Mouse (Mus musculus): ENCODE results near the gene Cops4. TPM values are rescaled to one million over a fixed set of nuclear protein-coding genes. Genes with fewer than 3 reads are reported as not detected.
A peak's percentile ranks its signal among the peaks of the same experiment; 100 is the strongest.

Gene Cops4
- polyA plus RNA-seq, 1 experiment, result 14.4 TPM

DNA sequence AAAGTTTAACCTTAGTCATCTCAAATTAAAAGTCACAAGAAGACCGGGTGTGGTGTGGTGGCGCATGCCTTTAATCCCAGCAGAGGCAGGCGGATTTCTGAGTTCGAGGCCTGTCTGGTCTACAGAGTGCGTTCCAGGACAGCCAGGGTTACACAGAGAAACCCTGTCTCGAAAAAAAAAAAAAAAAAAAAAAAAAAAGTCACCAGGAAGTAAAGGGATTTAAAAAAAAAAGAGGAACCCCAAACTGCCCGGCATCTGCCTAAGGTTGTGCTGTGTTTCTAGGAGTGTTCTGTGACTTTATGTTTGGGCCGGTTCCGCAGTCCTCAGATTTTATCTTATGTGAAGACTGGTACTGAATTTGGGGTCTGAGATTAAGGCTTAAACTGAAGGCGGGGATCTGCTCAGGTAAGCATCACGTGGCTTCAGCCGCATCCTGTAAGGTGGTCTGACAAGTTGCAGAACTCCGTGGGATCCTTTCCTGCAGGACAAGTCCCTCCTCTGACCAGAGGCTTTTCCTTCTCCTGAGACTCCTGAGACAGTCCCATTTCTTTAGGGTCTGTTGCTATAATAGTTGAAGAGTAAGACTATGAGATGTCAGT, 52.0 kb downstream of the Cops4 start:
- H3K27me3 ChIP-seq (replicated peaks), result no peaks in the 10 kb centered on the region
- H3K9me3 ChIP-seq, result no peaks in the 10 kb centered on the region
- TF ChIP-seq FLI1 (IDR thresholded peaks at IDR 0.05; ENCODE audit: low read length), result no peak
- TF ChIP-seq GATA1 (IDR thresholded peaks at IDR 0.05; ENCODE audit: borderline replicate concordance, low read length), result no peak
- H3K36me3 ChIP-seq (replicated peaks; ENCODE audit: low read length), result no peaks in the 10 kb centered on the region
- H3K4me3 ChIP-seq (replicated peaks), result peak overlapping the region; percentile 81
- peaks cover 39% of the 10 kb centered on the region for H3K4me1 ChIP-seq

DNA sequence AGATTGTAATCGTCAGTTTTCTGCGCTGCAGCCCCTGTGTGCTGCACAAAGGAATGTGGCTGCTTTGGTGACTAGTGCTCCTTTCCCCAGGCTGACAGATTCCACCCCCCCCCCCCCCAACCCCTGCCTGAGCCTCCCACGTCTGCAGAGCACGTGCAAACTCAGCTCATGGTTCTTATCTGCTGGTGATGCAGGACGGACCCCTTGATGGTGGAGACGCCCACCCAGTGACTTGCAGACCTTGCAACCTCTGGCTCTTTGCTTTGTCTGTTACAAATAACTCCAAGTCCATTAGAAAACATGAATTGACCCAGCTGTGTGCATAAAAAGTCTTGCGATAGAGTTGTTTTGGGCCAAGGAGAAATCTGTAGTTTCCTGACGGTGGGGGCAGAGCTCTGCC, 52.6 kb downstream of the Cops4 start:
- H3K4me3 ChIP-seq (replicated peaks), result peak overlapping the region; percentile 81
- peaks cover 39% of the 10 kb centered on the region for H3K4me1 ChIP-seq

GRCm38 (mm10) chr5:100572069-100572468, 54.0 kb downstream of the Cops4 start, which contains the start of gene Plac8:
Gene Plac8 (minus strand): TSS chr5:100572245.
- Histone ChIP-seq H3K36me3 (replicated peaks; ENCODE audit: low read length) (no peaks in the 10 kb centered on the region), H3K9me3 (no peaks in the 10 kb centered on the region), H3K4me3 (replicated peaks) (peak within 1 kb of the TSS; percentile 46), H3K27me3 (replicated peaks) (no peaks in the 10 kb centered on the region), H3K4me1 (peaks cover 33% of the 10 kb centered on the region)
- TF ChIP-seq FLI1 (IDR thresholded peaks at IDR 0.05; ENCODE audit: low read length) (no peak), GATA1 (IDR thresholded peaks at IDR 0.05; ENCODE audit: borderline replicate concordance, low read length) (no peak)

More for the DNA sequence above, 52.6 kb downstream of the Cops4 start:
- TF ChIP-seq FLI1 (IDR thresholded peaks at IDR 0.05; ENCODE audit: low read length), result no peak
- TF ChIP-seq GATA1 (IDR thresholded peaks at IDR 0.05; ENCODE audit: borderline replicate concordance, low read length), result no peak
- H3K27me3 ChIP-seq (replicated peaks), result no peaks in the 10 kb centered on the region
- no peaks in the 10 kb centered on the region for H3K9me3 ChIP-seq
- no peaks in the 10 kb centered on the region for H3K36me3 ChIP-seq (replicated peaks; ENCODE audit: low read length)

GRCm38 (mm10) chr5:100573256-100573655, 55.1 kb downstream of the Cops4 start:
- H3K4me1 ChIP-seq, result peaks cover 24% of the 10 kb centered on the region
- TF ChIP-seq FLI1 (IDR thresholded peaks at IDR 0.05; ENCODE audit: low read length), result no peak
- no peak for TF ChIP-seq GATA1 (IDR thresholded peaks at IDR 0.05; ENCODE audit: borderline replicate concordance, low read length)
- no peak overlapping the region for H3K4me3 ChIP-seq (replicated peaks)
- no peaks in the 10 kb centered on the region for H3K36me3 ChIP-seq (replicated peaks; ENCODE audit: low read length)
- H3K9me3 ChIP-seq, result no peaks in the 10 kb centered on the region
- H3K27me3 ChIP-seq (replicated peaks), result no peaks in the 10 kb centered on the region

- no peak for TF ChIP-seq FLI1 (IDR thresholded peaks at IDR 0.05; ENCODE audit: low read length)
- no peak for TF ChIP-seq GATA1 (IDR thresholded peaks at IDR 0.05; ENCODE audit: borderline replicate concordance, low read length)
- Histone ChIP-seq H3K9me3 (no peaks in the 10 kb centered on the region), H3K4me3 (replicated peaks) (no peak overlapping the region), H3K36me3 (replicated peaks; ENCODE audit: low read length) (no peaks in the 10 kb centered on the region), H3K27me3 (replicated peaks) (no peaks in the 10 kb centered on the region), H3K4me1 (peaks cover 21% of the 10 kb centered on the region)
These were observed 56.7 kb downstream of the Cops4 start for GRCm38 (mm10) chr5:100574771-100575170.

- no peaks in the 10 kb centered on the region for H3K36me3 ChIP-seq (replicated peaks; ENCODE audit: low read length)
- no peak for TF ChIP-seq GATA1 (IDR thresholded peaks at IDR 0.05; ENCODE audit: borderline replicate concordance, low read length)
- TF ChIP-seq FLI1 (IDR thresholded peaks at IDR 0.05; ENCODE audit: low read length), result no peak
- no peaks in the 10 kb centered on the region for H3K9me3 ChIP-seq
- peaks cover 28% of the 10 kb centered on the region for H3K4me1 ChIP-seq
- no peaks in the 10 kb centered on the region for H3K27me3 ChIP-seq (replicated peaks)
- H3K4me3 ChIP-seq (replicated peaks), result no peak overlapping the region
These were observed 60.8 kb downstream of the Cops4 start for GRCm38 (mm10) chr5:100578863-100579411.

DNA sequence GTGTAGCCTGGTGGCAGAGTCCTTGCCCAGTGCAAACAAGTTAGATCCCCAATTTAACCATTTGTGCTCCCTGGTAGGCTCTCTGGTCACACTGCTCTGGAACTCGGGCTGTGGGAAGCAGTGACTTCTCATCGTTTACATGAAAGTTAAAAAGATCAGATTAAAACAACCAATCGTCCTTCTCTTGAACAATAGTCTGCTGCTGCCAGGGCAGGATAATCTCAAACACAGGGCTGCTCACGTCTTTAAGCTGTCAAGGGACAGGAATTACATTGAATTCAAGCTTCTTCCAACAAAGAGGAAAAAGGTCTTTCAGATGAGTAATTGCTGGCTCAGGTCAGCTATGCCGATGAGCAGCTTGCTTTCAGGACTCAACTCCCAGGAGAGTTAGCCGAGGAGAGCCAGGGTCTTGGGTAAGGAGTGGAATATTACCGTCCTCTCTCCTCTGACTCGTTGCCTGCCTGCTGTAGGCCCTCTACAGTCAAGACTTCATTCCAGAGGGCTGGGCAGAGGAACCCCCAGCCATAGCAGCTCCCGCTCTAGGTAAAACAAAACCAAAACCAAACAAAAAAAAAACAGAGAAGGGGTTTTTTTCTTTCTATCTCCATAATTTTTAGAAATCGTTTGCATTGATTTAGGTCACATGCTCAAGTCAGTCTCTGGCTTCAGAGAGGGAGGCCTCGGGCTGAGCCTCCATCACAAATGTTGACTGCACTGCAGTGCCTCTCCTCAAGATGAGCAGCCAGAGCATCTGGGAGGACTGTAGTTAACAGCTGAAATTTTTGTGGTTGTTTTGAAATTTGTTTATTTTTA, 63.7 kb downstream of the Cops4 start:
- H3K4me3 ChIP-seq (replicated peaks), result no peak overlapping the region
- no peaks in the 10 kb centered on the region for H3K9me3 ChIP-seq
- TF ChIP-seq GATA1 (IDR thresholded peaks at IDR 0.05; ENCODE audit: borderline replicate concordance, low read length) (no peak), FLI1 (IDR thresholded peaks at IDR 0.05; ENCODE audit: low read length) (no peak)
- no peaks in the 10 kb centered on the region for H3K27me3 ChIP-seq (replicated peaks)
- no peaks in the 10 kb centered on the region for H3K36me3 ChIP-seq (replicated peaks; ENCODE audit: low read length)
- peaks cover 39% of the 10 kb centered on the region for H3K4me1 ChIP-seq

GRCm38 (mm10) chr5:100582435-100582826, 64.3 kb downstream of the Cops4 start:
- no peak for TF ChIP-seq FLI1 (IDR thresholded peaks at IDR 0.05; ENCODE audit: low read length)
- no peak for TF ChIP-seq GATA1 (IDR thresholded peaks at IDR 0.05; ENCODE audit: borderline replicate concordance, low read length)
- H3K4me3 ChIP-seq (replicated peaks), result no peak overlapping the region
- H3K27me3 ChIP-seq (replicated peaks), result no peaks in the 10 kb centered on the region
- H3K4me1 ChIP-seq, result peaks cover 42% of the 10 kb centered on the region
- no peaks in the 10 kb centered on the region for H3K9me3 ChIP-seq
- H3K36me3 ChIP-seq (replicated peaks; ENCODE audit: low read length), result no peaks in the 10 kb centered on the region

- no peak for TF ChIP-seq GATA1 (IDR thresholded peaks at IDR 0.05; ENCODE audit: borderline replicate concordance, low read length)
- no peak for TF ChIP-seq FLI1 (IDR thresholded peaks at IDR 0.05; ENCODE audit: low read length)
- peaks cover 47% of the 10 kb centered on the region for H3K4me1 ChIP-seq
- peak overlapping the region; percentile 40 for H3K4me3 ChIP-seq (replicated peaks)
- H3K27me3 ChIP-seq (replicated peaks), result no peaks in the 10 kb centered on the region
- H3K9me3 ChIP-seq, result no peaks in the 10 kb centered on the region
- H3K36me3 ChIP-seq (replicated peaks; ENCODE audit: low read length), result no peaks in the 10 kb centered on the region
These were observed 65.0 kb downstream of the Cops4 start for GRCm38 (mm10) chr5:100583066-100583465.

- H3K4me1 ChIP-seq, result peaks cover 42% of the 10 kb centered on the region
- TF ChIP-seq FLI1 (IDR thresholded peaks at IDR 0.05; ENCODE audit: low read length) (no peak), GATA1 (IDR thresholded peaks at IDR 0.05; ENCODE audit: borderline replicate concordance, low read length) (no peak)
- no peaks in the 10 kb centered on the region for H3K27me3 ChIP-seq (replicated peaks)
- no peaks in the 10 kb centered on the region for H3K9me3 ChIP-seq
- H3K4me3 ChIP-seq (replicated peaks), result no peak overlapping the region
- H3K36me3 ChIP-seq (replicated peaks; ENCODE audit: low read length), result no peaks in the 10 kb centered on the region
These were observed 67.1 kb downstream of the Cops4 start for GRCm38 (mm10) chr5:100585206-100585644.

Data from megakaryocyte, embryonic 14.5 days (primary cell).